Mouse (Mus musculus): ENCODE data around the gene Dusp19.

Dusp19 gene

GRCm38 (mm10) chr2:80616854-80617737, at the start of gene Dusp19, which contains the start of gene Nup35:
Gene Dusp19 (plus strand): TSS chr2:80617045.
Gene Nup35 (plus strand): TSS chr2:80617236.
- DNase-seq (ENCODE audit: extremely low read depth, insufficient read length, low spot score) = peak; percentile 74

- no peak for DNase-seq (ENCODE audit: extremely low read depth, insufficient read length, low spot score)
Observed at GRCm38 (mm10) chr2:80567411-80567810, 49.4 kb upstream of the Dusp19 start.

GRCm38 (mm10) chr2:80570656-80571055, 46.2 kb upstream of the Dusp19 start:
- DNase-seq (ENCODE audit: extremely low read depth, insufficient read length, low spot score) = no peak

- DNase-seq (ENCODE audit: extremely low read depth, insufficient read length, low spot score) = no peak
Observed at GRCm38 (mm10) chr2:80577286-80577685, 39.6 kb upstream of the Dusp19 start.

GRCm38 (mm10) chr2:80579253-80579891, 37.5 kb upstream of the Dusp19 start:
- DNase-seq (ENCODE audit: extremely low read depth, insufficient read length, low spot score) = peak; percentile 9

- peak; percentile 65 for DNase-seq (ENCODE audit: extremely low read depth, insufficient read length, low spot score)
Observed at GRCm38 (mm10) chr2:80580311-80580961, 36.4 kb upstream of the Dusp19 start.

GRCm38 (mm10) chr2:80581043-80581711, 35.7 kb upstream of the Dusp19 start, which contains the start of gene Nckap1:
Gene Nckap1 (minus strand): TSS chr2:80581380.
- DNase-seq (ENCODE audit: extremely low read depth, insufficient read length, low spot score) = peak; percentile 84

- DNase-seq (ENCODE audit: extremely low read depth, insufficient read length, low spot score) = no peak
Observed at GRCm38 (mm10) chr2:80582356-80582755, 34.5 kb upstream of the Dusp19 start.

- no peak for DNase-seq (ENCODE audit: extremely low read depth, insufficient read length, low spot score)
Observed at GRCm38 (mm10) chr2:80594215-80594918, 22.5 kb upstream of the Dusp19 start.

GRCm38 (mm10) chr2:80596960-80597359, 19.9 kb upstream of the Dusp19 start:
- DNase-seq (ENCODE audit: extremely low read depth, insufficient read length, low spot score) = no peak

GRCm38 (mm10) chr2:80599850-80600249, 17.0 kb upstream of the Dusp19 start:
- DNase-seq (ENCODE audit: extremely low read depth, insufficient read length, low spot score) = no peak

- no peak for DNase-seq (ENCODE audit: extremely low read depth, insufficient read length, low spot score)
Observed at GRCm38 (mm10) chr2:80600611-80601010, 16.2 kb upstream of the Dusp19 start.

GRCm38 (mm10) chr2:80602756-80603155, 14.1 kb upstream of the Dusp19 start:
- no peak for DNase-seq (ENCODE audit: extremely low read depth, insufficient read length, low spot score)

GRCm38 (mm10) chr2:80603771-80604426, 12.9 kb upstream of the Dusp19 start:
- no peak for DNase-seq (ENCODE audit: extremely low read depth, insufficient read length, low spot score)

- no peak for DNase-seq (ENCODE audit: extremely low read depth, insufficient read length, low spot score)
Observed at GRCm38 (mm10) chr2:80612286-80612685, 4.6 kb upstream of the Dusp19 start.

GRCm38 (mm10) chr2:80612796-80613195, 4.0 kb upstream of the Dusp19 start:
- DNase-seq (ENCODE audit: extremely low read depth, insufficient read length, low spot score) = no peak

GRCm38 (mm10) chr2:80618991-80619390, 2.1 kb downstream of the Dusp19 start:
- DNase-seq (ENCODE audit: extremely low read depth, insufficient read length, low spot score) = no peak

- DNase-seq (ENCODE audit: extremely low read depth, insufficient read length, low spot score) = no peak
Observed at GRCm38 (mm10) chr2:80621921-80622320, 5.1 kb downstream of the Dusp19 start.

- DNase-seq (ENCODE audit: extremely low read depth, insufficient read length, low spot score) = no peak
Observed at GRCm38 (mm10) chr2:80624523-80624922, 7.7 kb downstream of the Dusp19 start.
